Mouse (Mus musculus): ENCODE data around the gene Mtfr1l. TPM values are rescaled to one million over a fixed set of nuclear protein-coding genes. Genes with fewer than 3 reads are reported as not detected.
"Not testable (repeated sequence)": the region's sequence is repeated elsewhere in the genome, so short reads cannot be mapped to it uniquely, and the experiment has no call there.

The Mtfr1l gene
- polyA plus RNA-seq, 1 experiment from 2014 or later, result 175 TPM

GRCm38 (mm10) chr4:134494161-134494560 lies 41.0 kb downstream of the Mtfr1l start:
- H3K4me3 ChIP-seq (ENCODE audit: low read depth, low read length); H3K9me3 ChIP-seq (replicated peaks; ENCODE audit: control insufficient read depth, low read length, poor library complexity, severe bottlenecking); H3K27me3 ChIP-seq (ENCODE audit: control insufficient read depth, insufficient read depth, low read depth, low read length); H3K36me3 ChIP-seq (ENCODE audit: control insufficient read depth, insufficient read depth, low read length); ATAC-seq; H3K4me2 ChIP-seq (ENCODE audit: low read length); H3K9ac ChIP-seq (ENCODE audit: low read depth, low read length): not testable (repeated sequence)
- H3K27ac ChIP-seq (ENCODE audit: low read length), result 0 out of 2 replicates have a peak overlapping the region, but pooled peaks have one; percentile 64
- WGBS, result 95% methylated on average over 5 of the region's 6 CpGs
- peaks cover 32% of the 10 kb centered on the region for H3K4me1 ChIP-seq (ENCODE audit: control insufficient read depth, insufficient read depth, low read length)

- Histone ChIP-seq H3K27me3 (ENCODE audit: control insufficient read depth, insufficient read depth, low read depth, low read length) (no peaks in the 10 kb centered on the region), H3K4me1 (ENCODE audit: control insufficient read depth, insufficient read depth, low read length) (peaks cover 17% of the 10 kb centered on the region), H3K9me3 (replicated peaks; ENCODE audit: control insufficient read depth, low read length, poor library complexity, severe bottlenecking) (no peaks in the 10 kb centered on the region), H3K4me3 (ENCODE audit: low read depth, low read length) (no peak overlapping the region), H3K27ac (ENCODE audit: low read length) (no peak overlapping the region), H3K4me2 (ENCODE audit: low read length) (no peak overlapping the region), H3K36me3 (ENCODE audit: control insufficient read depth, insufficient read depth, low read length) (no peaks in the 10 kb centered on the region), H3K9ac (ENCODE audit: low read depth, low read length) (no peak overlapping the region)
- ATAC-seq, result no peak
- 74% methylated on average over 6 of the region's 6 CpGs for WGBS
Measured at GRCm38 (mm10) chr4:134491716-134492115, 43.5 kb downstream of the Mtfr1l start.

- no peaks in the 10 kb centered on the region for H3K9me3 ChIP-seq (replicated peaks; ENCODE audit: control insufficient read depth, low read length, poor library complexity, severe bottlenecking)
- no peaks in the 10 kb centered on the region for H3K27me3 ChIP-seq (ENCODE audit: control insufficient read depth, insufficient read depth, low read depth, low read length)
- no peak overlapping the region for H3K4me2 ChIP-seq (ENCODE audit: low read length)
- no peak overlapping the region for H3K9ac ChIP-seq (ENCODE audit: low read depth, low read length)
- WGBS, result 93% methylated on average over 11 of the region's 11 CpGs
- ATAC-seq, result no peak
- peaks cover 6% of the 10 kb centered on the region for H3K4me1 ChIP-seq (ENCODE audit: control insufficient read depth, insufficient read depth, low read length)
- H3K4me3 ChIP-seq (ENCODE audit: low read depth, low read length), result no peak overlapping the region
- no peak overlapping the region for H3K27ac ChIP-seq (ENCODE audit: low read length)
- H3K36me3 ChIP-seq (ENCODE audit: control insufficient read depth, insufficient read depth, low read length), result no peaks in the 10 kb centered on the region
Measured at GRCm38 (mm10) chr4:134489986-134490665, 45.1 kb downstream of the Mtfr1l start.

GRCm38 (mm10) chr4:134488211-134488610 lies 47.0 kb downstream of the Mtfr1l start:
- H3K36me3 ChIP-seq (ENCODE audit: control insufficient read depth, insufficient read depth, low read length), result no peaks in the 10 kb centered on the region
- no peak overlapping the region for H3K27ac ChIP-seq (ENCODE audit: low read length)
- no peak overlapping the region for H3K9ac ChIP-seq (ENCODE audit: low read depth, low read length)
- no peak for ATAC-seq
- no peaks in the 10 kb centered on the region for H3K9me3 ChIP-seq (replicated peaks; ENCODE audit: control insufficient read depth, low read length, poor library complexity, severe bottlenecking)
- no peaks in the 10 kb centered on the region for H3K27me3 ChIP-seq (ENCODE audit: control insufficient read depth, insufficient read depth, low read depth, low read length)
- no peak overlapping the region for H3K4me3 ChIP-seq (ENCODE audit: low read depth, low read length)
- WGBS, result 93% methylated on average over 5 of the region's 5 CpGs
- no peak overlapping the region for H3K4me2 ChIP-seq (ENCODE audit: low read length)
- H3K4me1 ChIP-seq (ENCODE audit: control insufficient read depth, insufficient read depth, low read length), result peaks cover 7% of the 10 kb centered on the region

GRCm38 (mm10) chr4:134485151-134485900 lies 49.9 kb downstream of the Mtfr1l start:
- Histone ChIP-seq H3K9ac (ENCODE audit: low read depth, low read length) (no peak overlapping the region), H3K4me2 (ENCODE audit: low read length) (no peak overlapping the region), H3K4me3 (ENCODE audit: low read depth, low read length) (no peak overlapping the region), H3K36me3 (ENCODE audit: control insufficient read depth, insufficient read depth, low read length) (no peaks in the 10 kb centered on the region), H3K27ac (ENCODE audit: low read length) (no peak overlapping the region), H3K4me1 (ENCODE audit: control insufficient read depth, insufficient read depth, low read length) (peaks cover 7% of the 10 kb centered on the region), H3K27me3 (ENCODE audit: control insufficient read depth, insufficient read depth, low read depth, low read length) (no peaks in the 10 kb centered on the region), H3K9me3 (replicated peaks; ENCODE audit: control insufficient read depth, low read length, poor library complexity, severe bottlenecking) (no peaks in the 10 kb centered on the region)
- 91% methylated on average over 5 of the region's 5 CpGs for WGBS
- no peak for ATAC-seq

GRCm38 (mm10) chr4:134484231-134484630 lies 51.0 kb downstream of the Mtfr1l start:
- Histone ChIP-seq H3K36me3 (ENCODE audit: control insufficient read depth, insufficient read depth, low read length) (no peaks in the 10 kb centered on the region), H3K4me1 (ENCODE audit: control insufficient read depth, insufficient read depth, low read length) (peaks cover 7% of the 10 kb centered on the region), H3K27me3 (ENCODE audit: control insufficient read depth, insufficient read depth, low read depth, low read length) (no peaks in the 10 kb centered on the region), H3K9ac (ENCODE audit: low read depth, low read length) (no peak overlapping the region), H3K4me3 (ENCODE audit: low read depth, low read length) (no peak overlapping the region), H3K4me2 (ENCODE audit: low read length) (no peak overlapping the region), H3K9me3 (replicated peaks; ENCODE audit: control insufficient read depth, low read length, poor library complexity, severe bottlenecking) (no peaks in the 10 kb centered on the region), H3K27ac (ENCODE audit: low read length) (no peak overlapping the region)
- ATAC-seq, result no peak
- WGBS, result 81% methylated on average over 10 of the region's 10 CpGs

GRCm38 (mm10) chr4:134483696-134484095 lies 51.5 kb downstream of the Mtfr1l start:
- H3K27me3 ChIP-seq (ENCODE audit: control insufficient read depth, insufficient read depth, low read depth, low read length), result no peaks in the 10 kb centered on the region
- H3K4me1 ChIP-seq (ENCODE audit: control insufficient read depth, insufficient read depth, low read length), result peaks cover 8% of the 10 kb centered on the region
- H3K36me3 ChIP-seq (ENCODE audit: control insufficient read depth, insufficient read depth, low read length), result no peaks in the 10 kb centered on the region
- 38% methylated on average over 6 of the region's 6 CpGs for whole genome bisulfite sequencing
- H3K4me3 ChIP-seq (ENCODE audit: low read depth, low read length), result no peak overlapping the region
- no peak overlapping the region for H3K27ac ChIP-seq (ENCODE audit: low read length)
- no peak overlapping the region for H3K4me2 ChIP-seq (ENCODE audit: low read length)
- no peak overlapping the region for H3K9ac ChIP-seq (ENCODE audit: low read depth, low read length)
- no peaks in the 10 kb centered on the region for H3K9me3 ChIP-seq (replicated peaks; ENCODE audit: control insufficient read depth, low read length, poor library complexity, severe bottlenecking)
- no peak for ATAC-seq

GRCm38 (mm10) chr4:134483078-134483688 lies 52.0 kb downstream of the Mtfr1l start:
- 59% methylated on average over 6 of the region's 6 CpGs for WGBS
- H3K27me3 ChIP-seq (ENCODE audit: control insufficient read depth, insufficient read depth, low read depth, low read length), result no peaks in the 10 kb centered on the region
- H3K9me3 ChIP-seq (replicated peaks; ENCODE audit: control insufficient read depth, low read length, poor library complexity, severe bottlenecking), result no peaks in the 10 kb centered on the region
- no peak overlapping the region for H3K9ac ChIP-seq (ENCODE audit: low read depth, low read length)
- peaks cover 12% of the 10 kb centered on the region for H3K4me1 ChIP-seq (ENCODE audit: control insufficient read depth, insufficient read depth, low read length)
- ATAC-seq, result no peak
- H3K4me2 ChIP-seq (ENCODE audit: low read length), result no peak overlapping the region
- no peak overlapping the region for H3K27ac ChIP-seq (ENCODE audit: low read length)
- no peaks in the 10 kb centered on the region for H3K36me3 ChIP-seq (ENCODE audit: control insufficient read depth, insufficient read depth, low read length)
- no peak overlapping the region for H3K4me3 ChIP-seq (ENCODE audit: low read depth, low read length)

GRCm38 (mm10) chr4:134482442-134482841 lies 52.7 kb downstream of the Mtfr1l start:
- Histone ChIP-seq H3K27ac (ENCODE audit: low read length) (no peak overlapping the region), H3K9ac (ENCODE audit: low read depth, low read length) (no peak overlapping the region), H3K9me3 (replicated peaks; ENCODE audit: control insufficient read depth, low read length, poor library complexity, severe bottlenecking) (no peaks in the 10 kb centered on the region), H3K36me3 (ENCODE audit: control insufficient read depth, insufficient read depth, low read length) (no peaks in the 10 kb centered on the region), H3K4me3 (ENCODE audit: low read depth, low read length) (no peak overlapping the region), H3K4me1 (ENCODE audit: control insufficient read depth, insufficient read depth, low read length) (peaks cover 16% of the 10 kb centered on the region), H3K27me3 (ENCODE audit: control insufficient read depth, insufficient read depth, low read depth, low read length) (no peaks in the 10 kb centered on the region), H3K4me2 (ENCODE audit: low read length) (no peak overlapping the region)
- 78% methylated on average over 8 of the region's 8 CpGs for WGBS
- ATAC-seq, result no peak
